Mouse (Mus musculus) ES-Bruce4 (cell line): Measurements from ENCODE around the gene Ano6. TPM values are rescaled to one million over a fixed set of nuclear protein-coding genes. Genes with fewer than 3 reads are reported as not detected.

ENCODE experiments used
- H3K27ac ChIP-seq: 2 replicates; pipeline ENCODE4 v1.5.1; 2012; ENCODE audit warnings: low read length, inconsistent platforms; ENCODE audit not compliant: insufficient read depth
- H3K27me3 ChIP-seq: 2 replicates; pipeline ENCODE4 v1.6.1; 2012; ENCODE audit warnings: mild to moderate bottlenecking, low read length, inconsistent platforms; ENCODE audit not compliant: control insufficient read depth, poor library complexity, insufficient read depth, severe bottlenecking
- H3K36me3 ChIP-seq: 2 replicates; pipeline ENCODE4 v1.6.1; 2012; ENCODE audit warnings: inconsistent platforms, mild to moderate bottlenecking, low read length, moderate library complexity; ENCODE audit not compliant: control insufficient read depth, poor library complexity, insufficient read depth, severe bottlenecking
- H3K4me1 ChIP-seq: one replicate; pipeline ENCODE4 v1.8.1; 2011; ENCODE audit warnings: low read length; ENCODE audit not compliant: control insufficient read depth, insufficient read depth
- H3K4me3 ChIP-seq: 2 replicates; pipeline ENCODE4 v1.5.1; 2011; ENCODE audit warnings: low read depth, mild to moderate bottlenecking, low read length
- H3K9ac ChIP-seq: 2 replicates; pipeline ENCODE4 v1.6.1; 2012; ENCODE audit warnings: low read depth, mild to moderate bottlenecking, inconsistent platforms; ENCODE audit not compliant: poor library complexity, severe bottlenecking
- H3K9me3 ChIP-seq: replicated peaks from 2 replicates; pipeline ENCODE4 v1.6.1; 2012; ENCODE audit warnings: mild to moderate bottlenecking, low read length, inconsistent platforms; ENCODE audit not compliant: control insufficient read depth, poor library complexity, insufficient read depth, severe bottlenecking
- CTCF ChIP-seq: IDR thresholded peaks from one replicate; pipeline ENCODE4 v1.8.1; 2011; ENCODE audit warnings: low read depth, low read length
- EP300 ChIP-seq: IDR thresholded peaks from 2 replicates; pipeline ENCODE4 v1.6.1; 2011; ENCODE audit warnings: low read depth, low read length; ENCODE audit not compliant: insufficient read depth
- POLR2A ChIP-seq: IDR thresholded peaks from one replicate; pipeline ENCODE4 v1.8.1; 2011; ENCODE audit warnings: low read length; ENCODE audit not compliant: insufficient read depth
- polyA plus RNA-seq: library from polyadenylated mRNA; stranded (reverse); fragments of >200 nt; gene quantifications from 2 replicates; pipeline ENCODE4 v1.2.4, GENCODE M21; 2011; ENCODE audit warnings: low read depth; ENCODE audit not compliant: missing spikeins, insufficient read depth, insufficient read length

Ano6 gene
- polyA plus RNA-seq, 1 experiment: 42.5 TPM

DNA sequence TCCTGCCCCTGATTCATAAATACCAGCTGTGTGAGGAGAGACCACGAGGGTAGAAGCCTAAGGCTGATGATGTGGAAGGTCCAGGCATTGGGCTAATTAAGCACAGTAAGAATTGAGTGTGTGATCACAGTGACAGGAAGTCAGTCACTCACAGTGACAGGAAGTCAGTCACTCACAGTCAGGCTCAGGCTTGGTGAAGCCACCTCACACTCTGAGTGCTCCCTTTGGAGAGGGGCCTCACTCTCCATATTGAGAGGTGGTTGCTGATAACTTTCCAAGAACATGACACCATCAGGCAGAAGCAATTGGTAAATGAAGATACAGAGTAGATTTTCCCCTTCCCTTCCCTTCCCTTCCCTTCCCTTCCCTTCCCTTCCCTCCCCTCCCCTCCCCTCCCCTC, 82.6 kb downstream of the Ano6 start:
- no peaks in the 10 kb centered on the region for H3K36me3 ChIP-seq
- H3K4me1 ChIP-seq: no peaks in the 10 kb centered on the region
- H3K9ac ChIP-seq: no peak overlapping the region
- TF ChIP-seq POLR2A: no peak
- TF ChIP-seq EP300: no peak
- no peak for TF ChIP-seq CTCF
- H3K27me3 ChIP-seq: no peaks in the 10 kb centered on the region
- H3K27ac ChIP-seq: no peak overlapping the region
- H3K4me3 ChIP-seq: no peak overlapping the region
- no peaks in the 10 kb centered on the region for H3K9me3 ChIP-seq

DNA sequence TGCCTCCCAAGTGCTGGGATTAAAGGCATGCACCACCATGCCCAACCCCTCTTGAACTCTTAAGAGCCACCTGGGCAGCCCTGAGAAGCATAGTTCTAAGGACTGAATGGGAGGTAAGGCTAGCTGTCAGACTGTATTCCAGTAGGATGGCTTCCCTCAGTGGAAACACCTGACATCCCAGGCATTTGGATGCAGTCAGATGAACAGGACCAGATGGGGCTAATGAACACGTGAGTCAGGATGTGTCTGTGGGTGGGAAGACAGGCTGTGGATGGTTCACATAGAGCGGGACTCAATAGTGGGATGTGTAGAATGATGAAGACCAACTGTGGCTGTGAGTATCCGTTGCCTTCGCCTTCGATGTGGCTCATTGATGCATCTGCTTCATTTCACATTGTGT, 83.6 kb downstream of the Ano6 start:
- Histone ChIP-seq H3K36me3 (no peaks in the 10 kb centered on the region), H3K4me3 (no peak overlapping the region), H3K9ac (no peak overlapping the region), H3K9me3 (no peaks in the 10 kb centered on the region), H3K27ac (no peak overlapping the region), H3K27me3 (no peaks in the 10 kb centered on the region), H3K4me1 (no peaks in the 10 kb centered on the region)
- TF ChIP-seq CTCF: no peak
- no peak for TF ChIP-seq EP300
- no peak for TF ChIP-seq POLR2A

DNA sequence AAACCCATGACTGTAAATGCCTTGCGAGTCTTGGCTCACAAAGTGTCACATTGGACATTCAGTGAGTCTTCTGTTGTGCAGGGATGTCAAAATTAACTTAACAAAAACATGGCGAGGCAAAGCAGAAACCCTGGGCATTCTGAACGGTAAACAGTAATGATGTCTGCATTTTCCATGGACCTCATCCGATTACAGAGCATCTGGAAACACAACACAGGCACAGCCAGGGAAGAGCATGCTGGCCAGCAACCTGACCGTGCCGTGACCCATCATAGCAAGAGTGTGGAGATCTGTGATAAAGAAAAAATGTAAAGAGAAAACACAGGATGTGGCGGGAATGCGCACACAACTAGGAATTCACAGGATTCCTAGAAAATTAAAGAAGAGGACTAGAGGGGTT, 84.1 kb downstream of the Ano6 start:
- H3K9ac ChIP-seq: no peak overlapping the region
- TF ChIP-seq POLR2A: no peak
- no peak for TF ChIP-seq EP300
- TF ChIP-seq CTCF: no peak
- H3K4me3 ChIP-seq: no peak overlapping the region
- H3K36me3 ChIP-seq: no peaks in the 10 kb centered on the region
- H3K27ac ChIP-seq: no peak overlapping the region
- H3K9me3 ChIP-seq: no peaks in the 10 kb centered on the region
- no peaks in the 10 kb centered on the region for H3K27me3 ChIP-seq
- H3K4me1 ChIP-seq: no peaks in the 10 kb centered on the region

DNA sequence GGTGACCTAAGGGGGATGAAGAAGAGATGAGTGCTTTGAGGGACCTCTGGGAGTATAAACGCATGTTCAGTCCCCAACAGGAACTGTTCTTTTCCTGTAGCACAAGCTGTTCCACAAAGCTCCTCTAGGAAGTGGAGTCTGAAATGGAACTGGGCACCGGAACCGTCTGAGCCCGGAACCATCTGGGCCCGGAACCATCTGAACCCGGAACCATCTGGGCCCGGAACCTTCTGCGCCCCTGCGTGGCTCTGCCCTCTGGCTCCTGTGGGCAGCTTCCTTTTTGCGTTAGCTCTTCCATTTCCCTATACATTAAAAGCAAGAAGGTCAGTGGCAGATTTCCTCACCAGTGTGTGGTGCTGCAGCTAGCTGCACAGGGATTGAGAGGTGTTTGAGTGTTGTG, 85.3 kb downstream of the Ano6 start:
- Histone ChIP-seq H3K4me3 (no peak overlapping the region), H3K9me3 (no peaks in the 10 kb centered on the region), H3K27ac (no peak overlapping the region), H3K36me3 (no peaks in the 10 kb centered on the region), H3K9ac (no peak overlapping the region), H3K27me3 (no peaks in the 10 kb centered on the region), H3K4me1 (no peaks in the 10 kb centered on the region)
- TF ChIP-seq CTCF (no peak), POLR2A (no peak), EP300 (no peak)

DNA sequence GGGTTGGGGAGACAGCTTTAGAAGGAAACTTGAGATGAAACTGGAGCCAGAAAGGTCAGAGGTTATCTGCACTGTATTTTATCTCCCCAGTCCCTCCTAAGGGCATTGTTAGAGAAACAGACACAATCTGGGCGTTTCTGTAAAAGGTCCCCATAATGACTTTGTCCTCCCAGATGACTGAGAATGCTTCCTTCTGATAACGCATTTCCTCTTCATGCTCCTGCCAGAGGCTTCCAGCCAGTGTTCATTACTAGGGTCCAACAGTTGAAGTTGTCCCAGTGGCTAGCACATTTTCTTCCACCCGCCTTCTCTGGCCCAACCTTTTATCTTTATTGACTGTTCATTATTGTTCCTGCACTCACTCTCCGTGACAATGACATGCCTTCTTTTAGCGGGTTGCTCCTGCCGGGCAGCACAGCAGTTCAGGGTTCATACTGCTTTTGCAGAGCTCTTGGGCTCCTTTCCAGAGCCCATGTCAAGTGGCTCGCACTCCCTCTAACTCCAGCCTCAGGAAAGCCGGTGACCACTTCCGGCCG, 90.0 kb downstream of the Ano6 start:
- Histone ChIP-seq H3K36me3 (no peaks in the 10 kb centered on the region), H3K27ac (no peak overlapping the region), H3K9me3 (no peaks in the 10 kb centered on the region), H3K27me3 (no peaks in the 10 kb centered on the region), H3K4me1 (no peaks in the 10 kb centered on the region), H3K4me3 (no peak overlapping the region), H3K9ac (no peak overlapping the region)
- TF ChIP-seq EP300 (no peak), POLR2A (no peak), CTCF (no peak)

DNA sequence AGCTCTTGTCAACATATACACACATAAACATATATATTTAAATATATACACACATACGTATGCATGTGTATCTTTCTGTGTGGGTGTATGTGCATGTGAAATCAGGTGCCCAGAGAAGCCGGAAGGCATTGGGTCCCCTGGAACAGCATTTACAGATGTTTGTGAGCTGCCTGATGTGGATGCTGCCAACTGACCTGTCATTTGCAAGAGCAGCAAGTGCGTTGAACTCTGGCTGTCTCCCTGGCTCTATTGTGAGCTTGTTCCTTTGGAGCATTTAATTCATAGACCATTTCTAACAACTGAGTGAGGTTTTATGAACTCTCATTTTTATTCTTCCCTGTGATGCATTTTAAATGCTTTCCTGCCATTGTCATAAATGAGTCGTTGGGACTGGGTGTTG, 91.8 kb downstream of the Ano6 start:
- H3K36me3 ChIP-seq: no peaks in the 10 kb centered on the region
- no peaks in the 10 kb centered on the region for H3K9me3 ChIP-seq
- H3K9ac ChIP-seq: no peak overlapping the region

More for the DNA sequence above, 91.8 kb downstream of the Ano6 start:
- no peak overlapping the region for H3K27ac ChIP-seq
- H3K27me3 ChIP-seq: no peaks in the 10 kb centered on the region
- H3K4me1 ChIP-seq: no peaks in the 10 kb centered on the region
- no peak overlapping the region for H3K4me3 ChIP-seq
- no peak for TF ChIP-seq EP300
- TF ChIP-seq CTCF: no peak
- TF ChIP-seq POLR2A: no peak
